Mouse (Mus musculus): ENCODE measurements around the gene Fcgr3. TPM values are rescaled to one million over a fixed set of nuclear protein-coding genes. Genes with fewer than 3 reads are reported as not detected.
"Not testable (repeated sequence)": the region's sequence is repeated elsewhere in the genome, so short reads cannot be mapped to it uniquely, and the experiment has no call there.

Gene Fcgr3
- polyA plus RNA-seq, 1 experiment from 2014 or later: 0.05 TPM

GRCm38 (mm10) chr1:171066583-171066982 is 1.8 kb upstream of the Fcgr3 start:
- CTCF ChIA-PET; H3K27me3 ChIP-seq; in situ Hi-C loops (cut with MboI; ENCODE audit: low pct_unique_long_range_greater_than_20kb); ATAC-seq; POLR2A ChIA-PET; DNase-seq (ENCODE audit: low read depth, low spot score): not testable (repeated sequence)

GRCm38 (mm10) chr1:171065768-171066167 is 1.0 kb upstream of the Fcgr3 start:
- in situ Hi-C loops (cut with MboI; ENCODE audit: low pct_unique_long_range_greater_than_20kb); H3K27me3 ChIP-seq; DNase-seq (ENCODE audit: low read depth, low spot score); CTCF ChIA-PET; POLR2A ChIA-PET: not testable (repeated sequence)
- ATAC-seq: peak; percentile 6

GRCm38 (mm10) chr1:171065243-171065587 is 480 bp upstream of the Fcgr3 start:
- POLR2A ChIA-PET; in situ Hi-C loops (cut with MboI; ENCODE audit: low pct_unique_long_range_greater_than_20kb); DNase-seq (ENCODE audit: low read depth, low spot score); H3K27me3 ChIP-seq; CTCF ChIA-PET: not testable (repeated sequence)
- ATAC-seq: peak; percentile 3

- ATAC-seq: peak; percentile 33
- POLR2A ChIA-PET; DNase-seq (ENCODE audit: low read depth, low spot score); in situ Hi-C loops (cut with MboI; ENCODE audit: low pct_unique_long_range_greater_than_20kb); H3K27me3 ChIP-seq; CTCF ChIA-PET: not testable (repeated sequence)
Measured at GRCm38 (mm10) chr1:171063569-171064490, 905 bp downstream of the Fcgr3 start.

GRCm38 (mm10) chr1:171061566-171061965 is 3.2 kb downstream of the Fcgr3 start:
- no peak for TF ChIP-seq CTCF (IDR thresholded peaks at IDR 0.05)
- in situ Hi-C loops (cut with MboI; ENCODE audit: low pct_unique_long_range_greater_than_20kb): no loop called here
- ChIA-PET CTCF (no interaction called here), POLR2A (no interaction called here)
- no peak for DNase-seq (ENCODE audit: low read depth, low spot score)
- no peak for ATAC-seq
- H3K27me3 ChIP-seq: no peaks in the 10 kb centered on the region

- ATAC-seq: no peak
- CTCF ChIA-PET: no interaction called here
Measured at GRCm38 (mm10) chr1:171060392-171060791, 4.3 kb downstream of the Fcgr3 start.

GRCm38 (mm10) chr1:171059203-171059602 is 5.5 kb downstream of the Fcgr3 start:
- no peak for ATAC-seq
- in situ Hi-C loops (cut with MboI; ENCODE audit: low pct_unique_long_range_greater_than_20kb): no loop called here
- POLR2A ChIA-PET: no interaction called here

More at GRCm38 (mm10) chr1:171060392-171060791, 4.3 kb downstream of the Fcgr3 start:
- in situ Hi-C loops (cut with MboI; ENCODE audit: low pct_unique_long_range_greater_than_20kb): no loop called here
- no peaks in the 10 kb centered on the region for H3K27me3 ChIP-seq
- POLR2A ChIA-PET: interaction anchor here (0.6 kb wide), 1 partner anchor 19 kb away, joined by 4 read pairs; no protein-coding TSS in a partner anchor
- no peak for TF ChIP-seq CTCF (IDR thresholded peaks at IDR 0.05)
- no peak for DNase-seq (ENCODE audit: low read depth, low spot score)

GRCm38 (mm10) chr1:171057253-171057652 is 7.5 kb downstream of the Fcgr3 start:
- DNase-seq (ENCODE audit: low read depth, low spot score): no peak
- no peak for TF ChIP-seq CTCF (IDR thresholded peaks at IDR 0.05)
- no peak for ATAC-seq
- no peaks in the 10 kb centered on the region for H3K27me3 ChIP-seq
- CTCF ChIA-PET: no interaction called here
- in situ Hi-C loops (cut with MboI; ENCODE audit: low pct_unique_long_range_greater_than_20kb): no loop called here
- POLR2A ChIA-PET: no interaction called here

More at GRCm38 (mm10) chr1:171059203-171059602, 5.5 kb downstream of the Fcgr3 start:
- CTCF ChIA-PET: no interaction called here
- H3K27me3 ChIP-seq: no peaks in the 10 kb centered on the region
- TF ChIP-seq CTCF (IDR thresholded peaks at IDR 0.05): no peak
- DNase-seq (ENCODE audit: low read depth, low spot score): no peak

GRCm38 (mm10) chr1:171053305-171053704 is 11.4 kb downstream of the Fcgr3 start:
- DNase-seq (ENCODE audit: low read depth, low spot score) (no peak), ATAC-seq (no peak)
- ChIA-PET POLR2A (no interaction called here), CTCF (no interaction called here)
- in situ Hi-C loops (cut with MboI; ENCODE audit: low pct_unique_long_range_greater_than_20kb): no loop called here
- TF ChIP-seq CTCF (IDR thresholded peaks at IDR 0.05): no peak
- H3K27me3 ChIP-seq: no peaks in the 10 kb centered on the region

- H3K27me3 ChIP-seq: no peaks in the 10 kb centered on the region
- ATAC-seq: no peak
- ChIA-PET POLR2A (no interaction called here), CTCF (no interaction called here)
- no peak for DNase-seq (ENCODE audit: low read depth, low spot score)
- TF ChIP-seq CTCF (IDR thresholded peaks at IDR 0.05): no peak
- in situ Hi-C loops (cut with MboI; ENCODE audit: low pct_unique_long_range_greater_than_20kb): no loop called here
Measured at GRCm38 (mm10) chr1:171050774-171051173, 14.0 kb downstream of the Fcgr3 start.

GRCm38 (mm10) chr1:171049263-171049662 is 15.5 kb downstream of the Fcgr3 start:
- TF ChIP-seq CTCF (IDR thresholded peaks at IDR 0.05): no peak
- no peak for ATAC-seq
- ChIA-PET CTCF (no interaction called here), POLR2A (no interaction called here)
- no peaks in the 10 kb centered on the region for H3K27me3 ChIP-seq
- no peak for DNase-seq (ENCODE audit: low read depth, low spot score)
- in situ Hi-C loops (cut with MboI; ENCODE audit: low pct_unique_long_range_greater_than_20kb): no loop called here

GRCm38 (mm10) chr1:171046501-171046900 is 18.2 kb downstream of the Fcgr3 start:
- no peak for ATAC-seq
- in situ Hi-C loops (cut with MboI; ENCODE audit: low pct_unique_long_range_greater_than_20kb): no loop called here
- no peaks in the 10 kb centered on the region for H3K27me3 ChIP-seq
- DNase-seq (ENCODE audit: low read depth, low spot score): no peak
- POLR2A ChIA-PET: no interaction called here
- CTCF ChIA-PET: no interaction called here
- no peak for TF ChIP-seq CTCF (IDR thresholded peaks at IDR 0.05)

Measured in Patski (cell line).